Mouse (Mus musculus) ES-Bruce4 (cell line): ENCODE measurements around the gene Nubp1. TPM values are rescaled to one million over a fixed set of nuclear protein-coding genes. Genes with fewer than 3 reads are reported as not detected.

Experiments
- H3K27ac ChIP-seq: 2 replicates; pipeline ENCODE4 v1.5.1; 2012; ENCODE audit warnings: low read length, inconsistent platforms; ENCODE audit not compliant: insufficient read depth
- H3K27me3 ChIP-seq: 2 replicates; pipeline ENCODE4 v1.6.1; 2012; ENCODE audit warnings: mild to moderate bottlenecking, low read length, inconsistent platforms; ENCODE audit not compliant: control insufficient read depth, poor library complexity, insufficient read depth, severe bottlenecking
- H3K36me3 ChIP-seq: 2 replicates; pipeline ENCODE4 v1.6.1; 2012; ENCODE audit warnings: inconsistent platforms, mild to moderate bottlenecking, low read length, moderate library complexity; ENCODE audit not compliant: control insufficient read depth, poor library complexity, insufficient read depth, severe bottlenecking
- H3K4me1 ChIP-seq: one replicate; pipeline ENCODE4 v1.8.1; 2011; ENCODE audit warnings: low read length; ENCODE audit not compliant: control insufficient read depth, insufficient read depth
- H3K4me3 ChIP-seq: 2 replicates; pipeline ENCODE4 v1.5.1; 2011; ENCODE audit warnings: low read depth, mild to moderate bottlenecking, low read length
- H3K9ac ChIP-seq: 2 replicates; pipeline ENCODE4 v1.6.1; 2012; ENCODE audit warnings: low read depth, mild to moderate bottlenecking, inconsistent platforms; ENCODE audit not compliant: poor library complexity, severe bottlenecking
- H3K9me3 ChIP-seq: replicated peaks from 2 replicates; pipeline ENCODE4 v1.6.1; 2012; ENCODE audit warnings: mild to moderate bottlenecking, low read length, inconsistent platforms; ENCODE audit not compliant: control insufficient read depth, poor library complexity, insufficient read depth, severe bottlenecking
- CTCF ChIP-seq: IDR thresholded peaks from one replicate; pipeline ENCODE4 v1.8.1; 2011; ENCODE audit warnings: low read depth, low read length
- EP300 ChIP-seq: IDR thresholded peaks from 2 replicates; pipeline ENCODE4 v1.6.1; 2011; ENCODE audit warnings: low read depth, low read length; ENCODE audit not compliant: insufficient read depth
- POLR2A ChIP-seq: IDR thresholded peaks from one replicate; pipeline ENCODE4 v1.8.1; 2011; ENCODE audit warnings: low read length; ENCODE audit not compliant: insufficient read depth
- polyA plus RNA-seq: library from polyadenylated mRNA; stranded (reverse); fragments of >200 nt; gene quantifications from 2 replicates; pipeline ENCODE4 v1.2.4, GENCODE M21; 2011; ENCODE audit warnings: low read depth; ENCODE audit not compliant: missing spikeins, insufficient read depth, insufficient read length

The Nubp1 gene
- polyA plus RNA-seq: 25.7 and 34.4 TPM in 2 replicates

DNA sequence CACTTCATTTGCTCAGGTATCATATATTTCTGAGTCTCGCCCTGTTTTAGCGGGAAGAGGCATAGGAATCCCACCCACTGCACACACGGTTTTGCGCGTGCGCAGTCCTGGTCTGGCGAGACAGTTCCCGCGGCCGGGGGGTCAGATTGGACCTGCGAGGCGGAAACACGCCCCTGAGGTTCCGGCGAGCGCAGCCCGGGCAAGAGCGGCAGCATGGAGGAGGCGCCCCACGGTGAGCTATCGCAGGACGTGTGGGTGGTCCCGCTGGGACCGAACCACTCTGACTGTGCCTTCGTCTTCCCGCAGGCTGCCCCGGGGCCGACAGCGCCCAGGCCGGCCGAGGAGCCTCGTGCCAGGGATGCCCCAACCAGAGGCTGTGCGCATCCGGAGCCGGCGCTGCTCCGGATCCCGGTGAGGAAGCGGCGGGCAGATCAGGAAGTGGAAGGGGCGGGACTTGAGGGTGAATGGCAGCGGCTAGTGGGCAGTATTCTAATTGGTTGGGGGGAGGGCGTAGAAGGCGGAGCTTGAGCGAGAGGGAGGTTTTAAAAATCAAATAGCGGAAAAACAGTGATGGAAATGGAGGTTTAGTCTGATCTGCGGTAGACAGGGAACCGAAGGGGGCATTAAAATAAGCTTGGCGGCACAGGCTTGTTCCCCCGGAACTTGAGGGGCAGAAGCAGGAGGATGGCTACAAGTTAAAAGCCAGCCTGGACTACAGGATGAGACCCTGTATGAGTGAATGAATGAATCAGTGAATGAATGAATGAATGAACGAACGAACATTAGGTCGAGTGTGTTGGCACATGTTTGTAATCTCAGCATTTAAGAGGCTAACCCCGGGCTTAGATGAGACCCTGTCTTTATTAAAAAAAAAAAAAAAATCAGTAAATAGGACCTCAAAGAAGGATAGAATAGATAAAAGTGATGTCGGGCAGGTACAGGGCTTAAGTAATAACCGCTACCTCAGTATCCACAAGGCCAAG, at the start of gene Nubp1:
Gene Nubp1 (plus strand): TSS at position 185 of the 983 bp plus-strand sequence.
- TF ChIP-seq CTCF: no peak
- TF ChIP-seq POLR2A: no peak
- 0 out of 2 replicates have a peak, but pooled peaks have one; percentile 32 for TF ChIP-seq EP300
- H3K4me1 ChIP-seq: peaks cover 2% of the 10 kb centered on the region

DNA sequence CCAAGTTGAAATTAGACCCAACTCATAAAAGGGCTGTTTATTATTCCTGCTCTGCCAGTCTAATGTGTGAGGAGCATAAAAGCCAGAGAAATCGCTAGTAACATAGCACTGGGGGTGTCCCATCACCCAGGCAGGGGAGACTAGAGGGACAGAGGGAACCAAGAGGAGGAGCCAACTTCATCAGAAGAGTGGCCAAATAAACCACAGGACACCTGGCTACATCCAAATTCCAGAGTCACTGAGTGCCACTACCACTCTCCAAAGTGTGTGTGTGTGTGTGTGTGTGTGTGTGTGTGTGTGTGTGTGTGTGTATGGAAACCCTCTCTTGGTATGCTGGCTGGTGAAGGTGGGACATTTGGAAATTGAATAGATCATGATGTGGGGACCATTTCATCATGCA, 48.7 kb upstream of the Nubp1 start:
- Histone ChIP-seq H3K27me3 (no peaks in the 10 kb centered on the region), H3K4me1 (peaks cover 9% of the 10 kb centered on the region), H3K9ac (no peak overlapping the region), H3K9me3 (no peaks in the 10 kb centered on the region), H3K4me3 (no peak overlapping the region), H3K36me3 (no peaks in the 10 kb centered on the region), H3K27ac (no peak overlapping the region)
- no peak for TF ChIP-seq POLR2A

More for the DNA sequence above, at the start of gene Nubp1:
- peak within 1 kb of the TSS; percentile 95 for H3K4me3 ChIP-seq
- H3K9me3 ChIP-seq: no peaks in the 10 kb centered on the region
- H3K9ac ChIP-seq: peak within 1 kb of the TSS; percentile 81
- no peaks in the 10 kb centered on the region for H3K36me3 ChIP-seq
- H3K27ac ChIP-seq: peak within 1 kb of the TSS; percentile 68
- H3K27me3 ChIP-seq: no peaks in the 10 kb centered on the region

DNA sequence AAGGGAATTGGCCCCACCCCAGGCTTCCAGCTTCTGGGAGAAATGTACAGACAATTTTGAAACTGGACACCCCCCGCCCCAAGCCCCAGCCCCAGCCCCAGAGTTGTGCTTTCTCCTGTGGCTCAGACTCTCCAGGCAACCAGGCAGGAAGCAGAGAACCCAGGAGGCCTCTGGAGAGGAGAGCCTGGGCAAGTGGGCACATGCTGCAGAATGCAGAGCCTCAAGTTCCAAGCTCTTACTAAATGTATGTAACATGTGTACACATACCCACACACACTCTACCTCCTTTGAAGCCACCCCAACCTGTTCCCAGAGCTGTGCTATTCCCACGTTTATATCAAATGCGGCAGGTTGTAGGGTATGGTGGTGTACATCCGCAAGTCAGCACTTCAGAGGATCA, 46.0 kb upstream of the Nubp1 start:
- no peak overlapping the region for H3K9ac ChIP-seq
- TF ChIP-seq POLR2A (no peak), CTCF (no peak), EP300 (no peak)
- peaks cover 16% of the 10 kb centered on the region for H3K4me1 ChIP-seq
- no peaks in the 10 kb centered on the region for H3K27me3 ChIP-seq
- no peak overlapping the region for H3K27ac ChIP-seq
- no peaks in the 10 kb centered on the region for H3K36me3 ChIP-seq
- no peak overlapping the region for H3K4me3 ChIP-seq
- H3K9me3 ChIP-seq: no peaks in the 10 kb centered on the region

DNA sequence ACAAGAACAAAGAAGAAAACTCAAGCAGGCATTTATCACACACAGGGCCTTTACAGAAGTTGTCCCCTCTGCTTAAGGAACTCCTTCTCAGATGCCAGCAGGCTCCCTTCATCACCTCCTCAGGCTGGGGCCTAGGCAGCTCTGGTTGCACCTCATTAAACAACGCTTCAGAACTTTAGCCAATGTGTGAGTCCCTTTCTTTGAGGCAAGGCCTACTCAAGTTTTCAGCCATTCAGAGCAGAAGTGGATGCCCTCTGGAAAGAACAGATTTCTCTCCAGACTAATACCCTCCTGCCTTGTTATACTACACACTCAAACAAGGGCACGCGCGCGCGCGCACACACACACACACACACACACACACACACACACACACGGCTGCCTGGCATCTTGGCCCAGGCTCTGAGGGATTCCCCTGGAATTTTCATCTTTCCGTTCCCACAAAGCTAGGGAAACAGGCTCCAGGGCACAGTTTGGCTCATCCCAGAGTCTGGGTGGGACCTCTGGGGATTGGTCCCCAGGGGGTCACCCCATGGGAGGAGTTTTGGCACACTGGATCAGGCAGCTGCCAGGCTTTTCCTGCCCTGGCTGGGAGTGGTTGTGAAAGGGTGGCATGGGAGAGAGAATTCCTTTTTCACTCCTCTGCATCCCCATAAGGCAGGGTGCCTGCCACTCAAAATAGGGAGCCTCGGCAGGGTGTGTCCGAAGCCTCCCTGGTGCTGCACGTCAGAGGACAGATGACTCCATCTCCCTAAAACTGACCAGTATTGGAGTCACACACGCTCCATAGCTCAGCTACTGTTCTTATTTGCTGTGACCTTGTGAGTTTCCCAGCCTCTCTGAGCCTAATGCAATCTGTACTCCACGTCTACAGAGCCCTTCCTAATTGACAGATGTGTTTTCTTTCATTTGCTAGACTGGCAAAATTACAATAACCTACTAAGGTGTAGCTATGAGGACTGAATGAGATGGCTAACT, 45.2 kb upstream of the Nubp1 start:
- no peaks in the 10 kb centered on the region for H3K27me3 ChIP-seq
- H3K4me1 ChIP-seq: peaks cover 16% of the 10 kb centered on the region
- no peak overlapping the region for H3K27ac ChIP-seq
- H3K9ac ChIP-seq: no peak overlapping the region
- H3K9me3 ChIP-seq: no peaks in the 10 kb centered on the region
- H3K4me3 ChIP-seq: no peak overlapping the region
- H3K36me3 ChIP-seq: no peaks in the 10 kb centered on the region
- TF ChIP-seq EP300 (no peak), CTCF (no peak), POLR2A (no peak)

DNA sequence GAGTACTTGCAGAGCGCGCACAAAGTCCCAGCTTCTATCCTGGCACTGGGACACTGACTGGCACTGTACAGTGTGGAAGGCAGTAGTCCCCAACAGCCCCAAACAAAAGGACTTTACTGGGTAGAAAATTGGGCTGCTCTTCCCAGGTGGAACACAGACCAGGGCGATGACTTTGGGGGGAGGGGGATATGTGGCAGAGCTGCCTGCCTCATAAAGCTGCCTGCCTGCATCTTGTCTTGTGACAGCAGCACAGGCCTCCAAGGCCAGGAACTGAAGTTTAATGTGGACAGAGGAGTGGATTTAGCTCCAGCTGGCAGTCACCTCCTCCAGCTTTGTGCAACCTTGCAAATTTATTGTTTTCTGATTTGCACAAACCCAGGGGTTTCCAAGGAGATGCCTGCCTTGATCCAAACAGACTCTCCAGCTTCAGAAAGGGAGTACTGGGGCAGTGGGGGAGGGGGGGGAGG, 42.2 kb upstream of the Nubp1 start:
- H3K27ac ChIP-seq: no peak overlapping the region
- peaks cover 16% of the 10 kb centered on the region for H3K4me1 ChIP-seq
- H3K9ac ChIP-seq: no peak overlapping the region

More for the DNA sequence above, 42.2 kb upstream of the Nubp1 start:
- Histone ChIP-seq H3K36me3 (no peaks in the 10 kb centered on the region), H3K9me3 (no peaks in the 10 kb centered on the region), H3K27me3 (no peaks in the 10 kb centered on the region), H3K4me3 (no peak overlapping the region)
- no peak for TF ChIP-seq CTCF
- no peak for TF ChIP-seq EP300
- TF ChIP-seq POLR2A: no peak
